Mouse (Mus musculus) intestine, postnatal 0 days (tissue): ENCODE results near the gene Fam131c. TPM values are rescaled to one million over a fixed set of nuclear protein-coding genes. Genes with fewer than 3 reads are reported as not detected.

Experiments
- ATAC-seq: fragments of 200-750 bp; cut with Nextera tagmentation; 2 replicates; pipeline ENCODE4 v1.8.0; 2017; ENCODE audit warnings: mild to moderate bottlenecking, moderate TSS enrichment, moderate library complexity
- H3K27ac ChIP-seq: fragments of 300-500 bp; sonication (generic); 2 replicates; pipeline ENCODE4 v1.5.1; 2014; ENCODE audit warnings: mild to moderate bottlenecking, low read depth, low read length, moderate library complexity
- H3K27me3 ChIP-seq: fragments of 300-500 bp; sonication (generic); replicated peaks from 2 replicates; pipeline ENCODE4 v1.6.1; 2014; ENCODE audit warnings: low read length, mixed read lengths; ENCODE audit not compliant: control insufficient read depth, insufficient read depth
- H3K36me3 ChIP-seq: fragments of 300-500 bp; sonication (generic); 2 replicates; pipeline ENCODE4 v1.6.1; 2014; ENCODE audit warnings: mild to moderate bottlenecking, moderate library complexity; ENCODE audit not compliant: control insufficient read depth, insufficient read depth
- H3K4me1 ChIP-seq: fragments of 300-500 bp; sonication (generic); replicated peaks from 2 replicates; pipeline ENCODE4 v1.6.1; 2014; ENCODE audit warnings: antibody characterized with exemption, low read length, mixed read lengths; ENCODE audit not compliant: control insufficient read depth, insufficient read depth
- H3K4me2 ChIP-seq: fragments of 300-500 bp; sonication (generic); replicated peaks from 2 replicates; pipeline ENCODE4 v1.6.1; 2014; ENCODE audit warnings: low read depth, mild to moderate bottlenecking, moderate library complexity
- H3K4me3 ChIP-seq: fragments of 300-500 bp; sonication (generic); 2 replicates; pipeline ENCODE4 v1.5.1; 2014; ENCODE audit warnings: low read depth, low read length
- H3K9ac ChIP-seq: fragments of 300-500 bp; sonication (generic); 2 replicates; pipeline ENCODE4 v1.6.1; 2014; ENCODE audit warnings: mild to moderate bottlenecking, low read depth, low read length
- H3K9me3 ChIP-seq: fragments of 300-500 bp; sonication (generic); 2 replicates; pipeline ENCODE4 v1.6.1; 2016; ENCODE audit warnings: mixed run types; ENCODE audit not compliant: control insufficient read depth
- CTCF ChIP-seq: sonication (generic); IDR thresholded peaks from 2 replicates; pipeline ENCODE4 v1.5.1; 2016; ENCODE audit warnings: low read depth, mild to moderate bottlenecking, control low read depth, antibody characterized with exemption, moderate library complexity
- WGBS: fragments of 180-500 bp; shearing (Covaris S2); extraction: QIAGEN DNeasy Blood & Tissue Kit; methylation state at CpG from one replicate; pipeline ENCODE4 v1.1.7; 2014; 5-methylcytosine and 5-hydroxymethylcytosine counted together
- polyA plus RNA-seq: library from polyadenylated mRNA; unstranded; fragments of >200 nt; fragmentation: Nextera tagmentation; extraction: Ambion mirVana; gene quantifications from 2 replicates; pipeline ENCODE4 v1.2.1, GENCODE M21; 2015

The Fam131c gene
- polyA plus RNA-seq, 1 experiment from 2014 or later: 1.4 TPM

DNA sequence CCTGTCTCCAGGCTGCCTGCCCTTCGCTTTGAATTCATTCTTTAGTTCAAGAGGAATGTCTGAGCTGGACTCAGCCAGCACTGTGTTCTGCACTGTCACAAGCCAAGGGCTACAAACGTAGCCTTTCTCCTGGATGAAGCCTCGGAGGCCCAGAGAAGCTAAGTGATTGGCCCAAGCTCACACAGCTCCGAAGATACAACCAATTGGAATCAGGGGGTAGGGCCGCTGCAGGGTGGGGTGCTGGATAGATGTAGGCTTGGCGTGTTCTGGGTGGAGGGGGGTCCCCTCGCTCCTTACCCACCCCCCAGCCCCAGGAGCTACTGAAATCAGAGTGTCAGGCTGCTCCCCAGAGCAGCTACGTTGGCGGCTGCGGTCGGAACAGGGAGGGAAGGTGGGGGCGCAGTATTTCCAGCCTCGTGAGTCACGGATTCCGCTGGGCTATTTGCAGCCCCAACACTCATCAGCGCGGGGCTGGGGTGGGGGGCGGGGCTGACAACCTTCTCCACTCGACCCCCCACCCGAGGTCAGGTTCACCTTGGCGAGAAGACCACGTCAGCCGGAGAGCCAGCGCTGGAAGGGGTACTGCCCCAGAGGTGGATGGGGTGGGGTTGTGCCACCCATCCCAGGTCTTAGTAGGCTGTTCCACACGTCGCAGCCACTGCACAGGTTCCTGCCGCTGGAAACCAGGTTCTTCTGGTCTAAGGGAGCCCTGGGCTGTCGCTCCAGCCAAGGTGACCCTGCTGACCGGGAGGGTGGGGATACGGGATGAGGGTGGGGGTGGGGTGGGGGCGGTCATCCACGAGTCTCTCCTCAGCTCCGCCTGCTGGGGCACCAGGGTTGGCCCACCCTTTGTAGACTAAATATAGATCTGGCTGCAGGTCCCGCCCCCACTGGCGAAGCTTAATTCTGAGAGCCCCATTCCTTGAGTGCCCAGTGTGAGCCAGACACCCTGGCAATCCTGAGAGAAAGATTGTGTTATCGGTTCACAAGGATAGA lies 57.8 kb downstream of the Fam131c start:
- H3K9ac ChIP-seq: 0 out of 2 replicates have a peak overlapping the region, but pooled peaks have one; percentile 2
- peak overlapping the region; percentile 68 for H3K4me2 ChIP-seq
- 6% methylated on average over 36 of the region's 36 CpGs for WGBS
- peak; percentile 16; the same call in 1 of the 2 replicates for ATAC-seq
- TF ChIP-seq CTCF: 0 out of 2 replicates have a peak, but pooled peaks have one; percentile 10
- H3K9me3 ChIP-seq: no peaks in the 10 kb centered on the region
- no peak overlapping the region; the same call in none of the 2 replicates for H3K27ac ChIP-seq
- peaks cover 13% of the 10 kb centered on the region; the same call in 1 of the 2 replicates for H3K4me1 ChIP-seq
- no peaks in the 10 kb centered on the region for H3K36me3 ChIP-seq
- no peaks in the 10 kb centered on the region for H3K27me3 ChIP-seq
- H3K4me3 ChIP-seq: peak overlapping the region; percentile 31

DNA sequence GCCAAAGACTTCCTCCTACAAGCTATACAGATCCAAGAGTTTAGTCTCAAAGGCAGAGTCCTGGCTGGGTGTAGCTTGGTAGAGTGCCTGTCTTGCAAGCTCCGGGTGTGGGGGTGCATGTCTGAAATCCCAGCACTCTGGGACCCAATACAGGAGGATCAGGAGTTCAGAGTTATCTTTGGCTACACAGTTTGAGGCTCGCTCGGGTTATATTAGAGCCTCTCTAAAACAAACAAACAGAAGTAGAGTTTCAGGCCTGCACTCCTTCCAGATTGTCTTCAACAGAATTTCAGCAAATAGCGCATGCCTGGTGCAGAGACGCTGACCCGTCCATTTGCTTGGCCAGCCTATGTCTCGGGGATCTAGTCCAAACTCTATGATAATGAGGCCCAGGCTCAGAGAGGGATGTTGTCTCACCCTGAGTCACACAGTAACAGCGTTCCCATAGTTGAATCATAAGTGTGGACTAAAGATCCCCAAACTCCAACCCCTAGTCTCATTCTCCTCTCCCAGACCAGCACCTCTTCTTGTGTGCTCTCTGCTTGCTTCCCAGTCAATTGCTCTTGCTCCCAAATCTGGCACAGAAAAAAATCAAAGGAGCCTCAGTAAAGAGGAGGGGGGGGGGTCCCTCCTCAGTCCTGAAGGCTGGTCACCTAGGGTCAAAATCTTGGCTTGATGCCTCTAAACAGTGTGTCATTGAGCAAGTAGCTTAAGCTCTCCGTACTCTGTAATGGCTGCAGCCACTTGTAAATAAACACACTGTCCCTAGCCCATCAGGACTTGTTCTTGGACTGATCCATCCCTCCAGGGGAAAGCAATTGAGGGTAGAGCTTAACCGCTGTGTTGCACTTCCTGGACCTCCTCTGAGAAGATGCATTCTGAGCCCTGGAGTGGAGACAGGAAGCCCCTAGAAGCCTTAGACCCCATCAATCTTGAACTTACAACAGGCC lies 59.1 kb downstream of the Fam131c start:
- Histone ChIP-seq H3K9ac (no peak overlapping the region), H3K4me2 (no peak overlapping the region), H3K4me3 (no peak overlapping the region), H3K4me1 (peaks cover 8% of the 10 kb centered on the region; the same call in 1 of the 2 replicates), H3K27me3 (no peaks in the 10 kb centered on the region), H3K36me3 (no peaks in the 10 kb centered on the region), H3K9me3 (no peaks in the 10 kb centered on the region), H3K27ac (no peak overlapping the region)
- 62% methylated on average over 10 of the region's 10 CpGs for WGBS
- no peak for TF ChIP-seq CTCF
- no peak for ATAC-seq

DNA sequence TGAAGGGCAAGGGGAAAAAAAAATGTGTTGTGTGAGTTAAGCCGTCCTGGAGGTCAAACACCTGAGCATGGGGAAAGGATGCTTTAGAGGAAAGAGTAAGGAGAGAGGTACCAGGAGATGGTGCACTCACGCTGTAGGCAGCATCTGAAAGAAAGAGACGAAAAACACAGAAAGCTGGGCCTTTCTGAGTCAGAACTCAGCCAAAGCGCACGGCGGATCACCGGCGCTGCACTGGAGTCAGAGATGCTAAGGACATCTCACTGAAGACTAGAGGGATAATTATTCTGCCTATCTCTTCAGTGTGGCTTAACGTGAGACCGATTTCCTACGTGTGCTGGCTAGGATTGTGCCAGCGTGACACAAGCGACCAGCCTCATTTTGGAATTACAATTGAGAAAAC lies 59.9 kb downstream of the Fam131c start:
- no peak for TF ChIP-seq CTCF

DNA sequence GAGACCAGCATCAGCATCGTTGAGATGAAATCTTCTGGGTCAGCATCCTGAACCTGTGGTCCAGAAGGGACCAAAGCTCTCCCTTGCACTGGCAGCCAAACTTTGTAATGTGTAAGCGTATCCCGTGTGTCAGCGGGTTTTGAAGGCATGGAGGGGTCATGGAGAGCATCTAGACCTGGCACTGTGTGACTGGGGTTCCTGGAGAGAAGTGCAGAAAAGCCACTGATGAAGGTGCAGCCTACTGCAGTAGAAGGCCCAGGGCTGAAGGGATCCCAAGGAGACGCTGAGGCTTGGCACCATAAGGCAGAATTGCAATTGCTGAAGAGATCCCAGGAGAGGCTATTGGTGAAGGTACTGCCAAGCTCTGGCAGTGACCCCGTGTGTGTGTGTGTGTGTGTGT lies 61.4 kb downstream of the Fam131c start:
- ATAC-seq: no peak
- no peak for TF ChIP-seq CTCF
- H3K36me3 ChIP-seq: no peaks in the 10 kb centered on the region
- no peak overlapping the region for H3K9ac ChIP-seq
- WGBS: 84% methylated on average over 6 of the region's 6 CpGs
- no peak overlapping the region for H3K27ac ChIP-seq
- H3K4me3 ChIP-seq: no peak overlapping the region
- peaks cover 8% of the 10 kb centered on the region; the same call in 1 of the 2 replicates for H3K4me1 ChIP-seq
- H3K9me3 ChIP-seq: no peaks in the 10 kb centered on the region
- no peak overlapping the region for H3K4me2 ChIP-seq
- no peaks in the 10 kb centered on the region for H3K27me3 ChIP-seq

More for the DNA sequence above, 59.9 kb downstream of the Fam131c start:
- H3K27me3 ChIP-seq: no peaks in the 10 kb centered on the region
- H3K4me3 ChIP-seq: no peak overlapping the region
- ATAC-seq: no peak
- no peak overlapping the region for H3K9ac ChIP-seq
- no peak overlapping the region for H3K4me2 ChIP-seq
- WGBS: 92% methylated on average over 13 of the region's 13 CpGs
- no peaks in the 10 kb centered on the region for H3K9me3 ChIP-seq
- peaks cover 8% of the 10 kb centered on the region; the same call in 1 of the 2 replicates for H3K4me1 ChIP-seq
- no peak overlapping the region for H3K27ac ChIP-seq
- H3K36me3 ChIP-seq: no peaks in the 10 kb centered on the region

DNA sequence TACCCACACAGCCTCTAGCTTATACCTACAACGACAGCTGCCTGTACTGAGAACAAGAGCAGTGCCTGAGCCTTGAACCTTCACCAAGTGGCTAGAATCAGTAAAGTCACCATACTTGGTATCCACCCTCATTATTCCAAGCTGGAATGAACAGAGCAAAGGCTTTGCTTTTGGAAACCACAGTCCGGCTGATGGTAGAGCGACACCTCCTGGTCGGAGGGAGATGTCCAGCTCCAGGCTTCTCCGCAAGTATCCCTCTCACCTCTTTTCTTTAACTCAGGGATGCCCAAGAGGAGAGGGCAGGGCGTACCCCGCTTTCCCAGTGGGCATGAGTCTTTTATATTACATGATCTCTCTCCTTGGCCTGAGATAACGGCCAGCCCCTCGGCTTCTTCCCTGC lies 61.8 kb downstream of the Fam131c start:
- H3K4me2 ChIP-seq: no peak overlapping the region
- H3K4me3 ChIP-seq: no peak overlapping the region
- no peak overlapping the region for H3K9ac ChIP-seq
- TF ChIP-seq CTCF: peak; percentile 83
- ATAC-seq: no peak
- 60% methylated on average over 9 of the region's 9 CpGs for WGBS
- H3K9me3 ChIP-seq: no peaks in the 10 kb centered on the region
- no peaks in the 10 kb centered on the region for H3K27me3 ChIP-seq
- H3K27ac ChIP-seq: no peak overlapping the region
- peaks cover 8% of the 10 kb centered on the region; the same call in 1 of the 2 replicates for H3K4me1 ChIP-seq
- no peaks in the 10 kb centered on the region for H3K36me3 ChIP-seq
